Mouse (Mus musculus): ENCODE data around the gene Fah. TPM values are rescaled to one million over a fixed set of nuclear protein-coding genes. Genes with fewer than 3 reads are reported as not detected.

Gene Fah
- total RNA-seq, 1 experiment from 2014 or later = 1.6 TPM

DNA sequence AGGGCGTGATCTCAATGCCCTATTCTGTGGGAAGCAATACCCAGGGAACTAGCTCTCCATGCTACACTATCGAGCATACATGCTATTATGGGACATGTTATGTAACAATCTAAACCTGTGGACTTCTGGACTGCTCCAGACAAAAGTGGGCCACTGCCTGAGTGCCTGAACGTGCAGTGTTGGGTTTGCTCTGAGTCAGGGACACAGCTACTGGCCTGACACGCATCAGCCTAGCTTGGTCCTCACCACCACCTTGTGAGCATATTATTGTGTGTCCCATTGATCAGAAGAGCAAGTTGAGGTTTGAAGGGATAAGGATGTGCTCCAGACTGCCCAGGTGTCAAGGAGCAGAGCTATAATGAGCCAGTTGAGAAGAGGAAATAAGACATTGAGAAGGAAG lies 61.6 kb downstream of the Fah start:
- no peak for ATAC-seq (ENCODE audit: extremely low read depth, insufficient number of reproducible peaks, low FRiP score, poor library complexity, severe bottlenecking)

Other genes with a start within 250 kb of the Fah start
- gene Arnt2, start 196.5 kb downstream of the Fah start, total RNA-seq (2017) = not detected in 2 replicates
- not detected in 2 replicates for gene Gm2115, start 77.8 kb downstream of the Fah start, total RNA-seq (2017)
- 116 and 123 TPM in 2 replicates for gene Zfand6, start 83.2 kb upstream of the Fah start, total RNA-seq (2017)
- not detected in 2 replicates for gene Olfr291, start 246.8 kb upstream of the Fah start, total RNA-seq (2017)

All from neutrophil, adult 5-6 weeks (primary cell).